Mouse (Mus musculus) forelimb bud, embryonic 11.5 days (tissue): ENCODE results near the gene Selenop.
A peak's percentile ranks its signal among the peaks of the same experiment; 100 is the strongest.
"Not testable (repeated sequence)": the region's sequence is repeated elsewhere in the genome, so short reads cannot be mapped to it uniquely, and the experiment has no call there.

ENCODE experiments used
- DNase-seq: peaks from one replicate; pipeline ENCODE4 v3.0.0-alpha.2; 2012; ENCODE audit warnings: low read depth, low spot score

Gene Selenop

DNA sequence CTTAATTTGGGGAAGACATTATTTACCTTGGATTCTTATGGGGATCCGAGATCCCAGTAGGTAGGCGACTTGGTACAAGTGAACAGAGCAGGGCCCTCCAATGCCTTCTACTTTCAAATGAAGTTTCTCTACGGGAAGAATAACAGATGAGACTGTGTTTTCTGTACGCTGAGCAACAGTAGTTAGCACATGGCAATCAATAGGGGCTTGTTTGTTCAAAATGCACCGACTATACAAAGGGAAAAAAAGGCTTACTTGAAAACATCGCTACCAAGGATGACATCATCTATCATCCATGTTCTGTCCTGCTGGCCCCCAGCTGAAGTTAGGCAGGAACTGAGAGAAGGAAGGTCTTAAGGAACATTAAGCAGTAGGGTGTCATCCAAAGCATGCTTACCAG lies at the start of gene Selenop:
Gene Selenop (plus strand): TSS at position 301 of the 400 bp plus-strand sequence.
- no peak for DNase-seq

DNA sequence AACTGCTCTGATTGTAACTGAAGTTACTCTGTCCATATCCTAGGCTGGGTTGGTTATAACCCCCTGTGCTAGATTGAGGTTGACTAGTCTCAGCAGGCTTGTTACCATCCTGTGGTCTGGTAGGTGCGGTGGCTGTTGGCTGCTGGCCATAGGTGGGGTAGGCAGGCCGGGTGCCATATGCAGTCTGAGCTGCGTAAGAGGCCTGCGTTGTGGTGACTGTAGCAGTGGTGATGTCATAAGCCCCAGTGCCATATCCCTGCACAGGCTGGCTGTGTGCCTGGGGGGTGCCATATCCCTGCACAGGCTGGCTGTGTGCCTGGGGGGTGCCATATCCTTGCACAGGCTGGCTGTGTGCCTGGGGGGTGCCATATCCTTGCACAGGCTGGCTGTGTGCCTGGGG lies 49.7 kb upstream of the Selenop start:
- DNase-seq = not testable (repeated sequence)

DNA sequence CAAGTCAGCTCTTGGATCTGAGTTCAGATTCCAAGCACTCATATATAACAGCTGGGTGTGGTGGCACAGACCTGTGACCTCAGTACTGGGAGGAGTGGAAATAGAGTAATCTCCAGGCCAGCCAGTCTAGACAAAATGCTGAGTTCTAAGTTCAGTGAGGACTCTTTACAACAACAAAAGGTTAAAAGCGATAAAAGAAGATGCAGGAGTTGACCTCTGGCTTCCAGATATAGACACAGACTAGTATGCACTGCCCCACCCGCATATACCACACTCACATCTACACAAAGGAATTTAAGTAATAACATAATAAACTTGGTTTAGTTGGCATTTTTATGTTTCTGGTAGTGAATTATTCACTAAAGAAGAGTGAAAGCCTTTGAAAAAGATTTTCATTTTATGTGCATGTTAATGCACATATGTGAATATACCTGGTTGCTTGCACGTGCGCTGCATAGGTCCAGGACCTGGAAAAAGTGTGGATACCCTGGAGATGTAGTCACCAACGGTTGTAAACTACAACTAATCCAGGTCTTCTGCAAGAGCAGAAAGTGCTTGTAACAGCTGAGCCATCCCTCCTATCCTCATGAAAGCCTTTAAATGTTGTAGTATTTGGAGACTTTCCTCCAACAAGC lies 45.4 kb upstream of the Selenop start:
- no peak for DNase-seq

DNA sequence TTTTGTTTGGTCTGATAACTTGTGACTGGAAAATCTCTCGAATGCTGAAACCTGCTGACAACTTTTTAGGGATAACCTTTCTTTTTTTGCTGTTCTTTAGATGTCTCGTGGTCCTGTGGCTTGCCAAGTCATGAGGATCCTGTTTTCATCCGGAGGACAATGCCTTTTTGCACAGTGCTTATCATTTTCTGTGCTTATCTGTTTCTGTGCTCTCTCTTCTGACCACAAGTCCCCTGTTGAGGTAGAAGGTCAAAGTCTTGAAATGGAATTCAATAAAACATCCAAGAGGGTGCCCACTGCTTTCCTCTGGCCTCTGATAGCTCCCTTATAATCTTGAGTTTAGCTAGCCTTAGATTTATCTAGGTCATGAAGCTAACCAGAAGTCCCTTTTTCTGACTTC lies 41.8 kb upstream of the Selenop start:
- no peak for DNase-seq

DNA sequence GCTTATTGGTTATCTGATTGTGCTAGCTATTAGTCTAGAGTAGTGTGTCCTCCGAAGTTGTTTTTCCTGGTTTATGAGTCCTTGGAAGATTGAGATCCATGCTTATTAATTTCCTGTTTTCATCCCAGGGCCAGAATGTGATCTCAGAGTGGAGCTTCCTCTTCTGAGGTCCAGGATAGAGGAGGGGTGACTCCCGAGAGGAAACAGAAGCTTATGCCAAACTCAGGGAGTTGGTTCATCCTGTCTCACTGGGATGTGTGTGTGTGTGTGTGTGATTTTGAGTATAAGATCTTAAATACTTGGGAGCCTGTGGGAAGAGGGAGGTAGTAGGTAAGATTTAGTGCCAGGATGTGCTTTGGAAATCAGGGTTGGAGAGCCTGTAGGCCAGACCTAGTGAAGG lies 40.2 kb upstream of the Selenop start:
- no peak for DNase-seq

DNA sequence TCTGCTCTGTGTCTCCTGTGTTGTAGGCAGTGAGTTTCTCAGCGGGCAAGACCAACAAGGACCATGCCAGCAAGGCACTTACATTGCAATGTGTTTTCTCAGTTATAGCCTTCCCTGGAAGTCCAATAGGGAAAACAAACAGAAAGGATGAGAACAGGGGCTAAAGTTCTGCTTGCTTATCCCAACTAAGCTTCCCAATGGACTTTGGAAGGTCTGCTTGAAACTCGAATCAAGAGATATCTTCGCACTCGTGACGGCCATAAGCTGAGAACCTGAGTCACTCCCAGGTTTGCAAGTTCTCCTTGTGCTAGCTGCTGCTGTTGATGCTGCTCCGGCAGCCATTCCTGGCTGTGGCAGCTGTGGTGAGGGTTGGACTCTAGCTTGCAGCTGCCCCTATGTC lies 39.4 kb upstream of the Selenop start:
- no peak for DNase-seq

DNA sequence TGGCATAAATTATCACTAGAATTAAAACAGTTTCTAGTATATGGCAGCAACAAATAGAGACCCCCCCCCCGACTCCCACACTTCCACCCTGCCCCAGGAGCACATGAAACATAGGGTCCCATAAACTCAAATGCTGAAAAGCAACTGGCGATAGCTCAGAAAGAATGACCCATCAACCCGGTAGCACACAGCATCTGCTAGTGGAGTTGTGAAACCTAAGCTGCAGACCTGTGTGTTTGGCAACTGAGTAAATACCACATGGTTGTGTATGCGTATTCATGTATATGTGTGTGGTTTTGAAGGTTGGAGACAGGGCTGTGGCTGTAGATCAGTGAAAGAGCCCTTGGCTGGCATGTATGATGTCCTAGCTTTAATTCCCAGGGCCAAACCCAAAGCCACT lies 37.3 kb upstream of the Selenop start:
- no peak for DNase-seq

DNA sequence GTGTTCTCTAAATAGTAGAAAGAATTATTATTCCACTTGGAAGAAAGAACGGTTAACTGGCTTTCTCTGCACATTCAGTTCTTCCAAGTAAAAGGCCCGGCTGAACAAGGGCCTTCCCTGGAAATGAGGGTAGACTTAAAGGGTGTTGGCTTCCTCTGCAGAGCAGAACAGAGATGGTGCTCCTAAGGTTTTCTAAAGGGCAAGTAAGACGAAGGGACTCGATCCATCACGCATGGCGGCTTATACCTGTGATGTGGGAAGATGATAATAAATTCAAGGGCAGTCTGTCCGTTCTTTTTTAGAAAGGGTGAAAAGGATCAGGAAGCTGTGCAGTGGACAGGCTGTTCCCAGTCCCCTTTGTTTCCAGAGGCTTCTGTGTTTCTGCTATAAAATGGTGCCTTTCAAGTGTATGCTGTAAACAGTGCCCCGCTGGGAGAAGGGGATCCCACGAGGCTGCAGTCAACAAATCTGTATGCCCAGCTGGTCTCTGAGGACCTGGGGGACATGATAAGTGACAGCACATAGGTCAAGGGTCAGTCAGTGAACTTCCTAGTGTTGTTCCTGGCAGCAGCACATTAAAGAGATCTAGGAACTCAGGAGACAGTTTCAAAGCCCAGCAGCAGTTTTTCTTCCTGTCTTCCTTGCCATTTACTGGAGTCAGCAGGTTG lies 36.0 kb upstream of the Selenop start:
- peak; percentile 17 for DNase-seq

DNA sequence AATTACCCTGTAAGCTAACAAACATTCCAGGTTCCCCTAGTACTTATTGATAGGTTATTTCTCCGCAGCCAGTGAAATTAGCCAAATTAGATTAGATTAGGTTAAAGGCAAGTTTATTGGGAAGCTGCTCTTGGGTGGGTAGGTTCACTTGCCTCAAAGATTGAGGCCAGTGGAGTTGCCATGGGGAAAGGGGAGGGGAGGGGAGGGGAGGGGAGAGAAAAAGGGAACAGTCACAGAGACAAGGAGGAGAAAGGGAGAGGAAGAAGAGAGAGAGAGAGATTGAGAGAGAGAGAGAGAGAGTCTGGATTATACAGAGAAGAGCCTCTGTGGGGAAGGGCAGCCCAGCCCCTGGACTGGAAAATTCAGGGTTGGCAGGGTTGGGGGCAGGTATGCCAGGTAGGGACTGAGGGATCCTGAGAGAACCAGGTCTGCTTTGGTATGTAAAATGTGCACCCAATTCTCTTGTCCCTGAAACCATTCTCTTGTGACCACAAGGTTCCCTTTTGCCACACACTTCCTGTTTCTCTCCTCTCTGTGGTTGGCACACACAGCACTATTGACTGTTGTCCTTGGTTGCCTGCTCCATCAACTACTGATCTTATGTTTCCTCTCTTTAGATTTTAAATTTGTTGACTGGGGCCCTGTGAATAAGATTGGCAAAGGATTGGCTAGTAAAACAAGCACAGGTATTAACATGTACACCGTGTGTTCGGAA lies 34.4 kb upstream of the Selenop start:
- no peak for DNase-seq

DNA sequence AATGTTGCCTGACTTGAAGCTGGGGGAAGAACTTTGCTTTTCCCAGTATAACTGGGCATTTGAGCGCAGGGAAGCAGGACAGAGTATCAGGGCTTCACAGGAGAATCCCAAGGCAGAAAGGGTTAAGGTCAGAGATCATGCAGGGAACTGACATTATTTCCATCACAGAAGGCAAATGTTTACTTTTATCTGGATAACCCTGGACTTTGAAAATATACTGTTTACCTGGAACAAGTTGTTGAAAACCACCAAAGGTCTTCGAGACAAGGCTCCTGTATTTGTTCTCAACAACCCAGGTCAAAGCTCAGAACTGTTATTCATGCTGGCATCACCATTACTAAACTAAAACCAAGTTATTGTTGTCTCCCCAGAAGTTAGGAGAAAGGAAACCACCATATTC lies 32.0 kb upstream of the Selenop start:
- no peak for DNase-seq

DNA sequence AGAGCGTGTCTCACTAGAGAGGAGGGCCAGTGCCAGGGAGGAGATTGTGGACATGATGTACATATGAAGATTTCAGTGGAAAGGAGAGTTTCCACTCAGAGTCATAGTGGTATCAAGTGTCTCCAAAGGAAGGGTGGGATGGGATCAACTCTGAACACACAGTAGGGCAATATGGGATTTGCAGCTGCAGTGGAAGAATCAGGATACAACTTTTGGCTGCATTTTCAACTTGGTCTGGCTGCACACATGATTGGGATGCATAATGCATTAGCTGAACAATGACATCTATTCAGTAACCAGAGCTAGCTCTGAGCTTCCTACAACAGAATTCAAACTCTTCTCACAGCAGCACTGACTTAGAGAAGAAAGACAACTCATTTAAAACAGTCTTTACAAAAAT lies 30.4 kb upstream of the Selenop start:
- no peak for DNase-seq

DNA sequence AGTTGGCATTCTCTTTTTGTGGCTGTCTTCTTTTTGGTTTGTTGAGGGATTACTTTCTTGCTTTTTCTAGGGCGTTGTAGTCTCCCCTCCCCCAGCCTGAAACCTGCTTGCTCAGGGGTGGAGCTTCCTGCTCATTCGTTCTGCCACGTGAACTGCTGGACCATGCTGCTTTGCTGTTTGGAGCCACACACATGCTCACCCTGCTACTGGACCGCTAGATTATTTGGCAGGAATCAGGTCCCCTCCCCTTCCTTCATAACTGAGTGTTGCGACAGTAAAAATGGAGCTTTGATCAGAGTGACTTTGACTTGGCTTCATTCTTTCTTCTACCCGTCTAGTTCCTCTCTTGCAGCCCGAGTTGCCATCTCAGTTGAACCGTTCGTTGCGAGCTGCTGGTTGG lies 23.3 kb upstream of the Selenop start:
- DNase-seq = not testable (repeated sequence)

DNA sequence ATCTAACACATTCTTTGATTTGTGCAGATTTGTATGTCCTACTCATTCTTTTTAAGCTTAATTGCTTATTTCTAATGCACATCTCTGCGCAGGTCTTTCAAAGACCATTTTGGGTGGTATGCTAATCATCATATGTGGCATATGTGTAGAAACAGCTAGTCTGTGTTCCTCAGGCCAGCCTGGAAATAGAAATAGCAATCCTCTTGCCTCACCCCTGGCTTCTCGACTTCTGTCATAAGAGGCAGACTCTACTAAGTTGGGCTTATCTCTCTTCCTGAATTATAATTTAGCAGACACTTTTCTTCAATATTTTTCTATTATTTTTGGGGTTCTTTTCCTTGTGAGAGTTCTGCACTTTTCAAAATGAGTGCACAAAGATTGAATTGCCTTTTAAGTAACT lies 17.7 kb upstream of the Selenop start:
- DNase-seq = no peak

DNA sequence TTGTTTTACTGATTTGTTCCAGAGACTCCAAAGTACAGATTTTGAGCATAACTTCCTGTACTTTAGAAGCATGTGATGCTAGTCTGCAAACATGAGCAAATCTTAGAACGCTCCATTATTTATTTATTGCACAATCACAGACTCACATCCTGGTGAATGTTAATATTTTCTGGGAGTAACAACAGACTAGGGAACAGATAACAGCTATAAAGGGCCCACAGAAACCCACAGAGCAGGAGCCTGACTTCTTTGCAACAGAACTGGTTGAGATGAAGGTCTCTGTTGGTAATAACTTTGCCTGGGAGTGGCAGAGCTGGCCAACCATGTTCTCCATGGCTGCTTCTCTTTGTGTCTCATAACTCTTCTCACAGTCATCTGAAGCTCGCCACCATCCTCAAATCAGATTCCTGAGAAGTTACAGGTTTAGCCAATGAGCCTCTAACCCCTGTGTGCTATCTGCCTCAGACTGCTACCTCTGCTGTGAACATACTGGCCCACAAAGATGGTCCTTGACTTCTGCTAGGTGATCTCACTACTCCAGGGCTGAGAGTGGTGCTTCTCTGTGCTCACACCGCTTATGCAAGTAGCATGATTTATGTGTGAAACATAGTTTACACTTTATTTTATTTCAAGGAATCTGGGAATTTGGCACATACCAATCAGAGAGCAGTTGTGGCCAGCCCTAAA lies 17.2 kb upstream of the Selenop start:
- no peak for DNase-seq

DNA sequence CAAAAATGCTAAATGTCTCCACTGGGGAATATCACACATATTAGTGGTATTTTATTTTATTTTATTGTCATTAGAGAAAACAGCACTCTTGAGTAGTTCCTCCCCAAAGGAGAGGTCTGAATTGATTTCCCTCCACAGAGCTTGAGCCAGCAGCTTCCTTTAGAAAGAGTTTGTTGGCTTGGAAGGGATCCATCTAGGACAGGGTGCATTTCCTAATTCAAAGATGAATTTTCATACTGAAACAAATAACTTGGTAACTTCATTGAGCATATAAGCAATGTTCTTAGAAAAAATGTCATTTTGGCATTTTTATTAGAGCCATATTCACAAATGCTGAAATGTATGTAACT lies 16.7 kb upstream of the Selenop start:
- no peak for DNase-seq

DNA sequence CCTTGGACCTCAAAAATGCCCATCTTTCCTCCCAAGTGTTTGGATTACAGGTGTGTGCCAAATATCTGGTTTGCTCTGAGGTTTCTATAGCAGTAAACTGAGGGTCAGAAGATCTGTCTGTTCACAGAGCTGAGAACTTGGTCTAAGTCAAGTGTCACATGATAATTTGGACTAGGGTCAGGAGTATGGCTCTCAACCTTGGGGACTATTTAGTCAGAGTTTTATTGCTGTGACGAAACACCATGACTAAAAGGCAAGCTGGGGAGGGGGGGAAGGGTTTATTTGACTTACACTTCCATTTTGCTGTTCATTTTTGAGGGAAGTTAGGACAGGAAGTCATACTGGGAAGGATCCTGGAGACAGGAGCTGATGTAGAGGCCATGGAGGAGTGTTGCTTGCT lies 9.3 kb upstream of the Selenop start:
- no peak for DNase-seq

DNA sequence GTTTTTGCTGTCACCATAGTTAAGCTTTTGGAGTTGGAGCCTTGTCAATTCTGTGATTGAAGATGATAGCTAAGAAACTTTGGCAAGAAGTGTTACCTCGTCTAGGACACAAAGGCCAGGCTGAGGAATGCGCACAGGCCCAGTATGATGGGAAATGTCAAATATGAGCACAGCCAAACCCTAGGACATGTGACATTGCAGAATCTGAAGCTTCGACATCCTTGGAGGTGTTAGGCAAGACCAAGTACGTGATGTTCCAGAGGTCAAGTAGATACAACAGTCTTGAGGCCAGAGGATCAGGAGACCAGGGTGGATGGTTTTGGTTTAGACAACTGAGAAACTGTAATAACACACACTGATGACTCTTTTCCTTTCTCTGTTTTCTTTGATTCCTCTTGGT lies 8.0 kb upstream of the Selenop start:
- no peak for DNase-seq

DNA sequence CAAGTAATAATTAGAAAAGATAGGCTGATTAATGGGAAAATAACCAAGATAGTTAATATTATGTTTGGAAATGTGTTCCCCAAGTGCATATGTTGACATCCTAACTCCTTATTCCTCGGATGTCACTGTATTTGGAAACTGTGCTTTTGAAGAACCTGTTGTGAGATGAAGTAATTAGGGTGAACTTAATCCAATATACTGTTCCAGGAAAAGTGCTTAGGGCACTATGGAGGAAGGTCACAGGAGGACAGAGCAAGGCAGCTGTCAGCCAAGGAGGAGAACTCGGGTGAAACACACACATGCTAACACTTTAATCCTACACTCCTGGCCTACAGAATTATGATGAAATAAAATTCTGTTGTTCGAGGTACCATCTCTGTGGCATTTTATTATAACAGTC lies 5.5 kb upstream of the Selenop start:
- no peak for DNase-seq

DNA sequence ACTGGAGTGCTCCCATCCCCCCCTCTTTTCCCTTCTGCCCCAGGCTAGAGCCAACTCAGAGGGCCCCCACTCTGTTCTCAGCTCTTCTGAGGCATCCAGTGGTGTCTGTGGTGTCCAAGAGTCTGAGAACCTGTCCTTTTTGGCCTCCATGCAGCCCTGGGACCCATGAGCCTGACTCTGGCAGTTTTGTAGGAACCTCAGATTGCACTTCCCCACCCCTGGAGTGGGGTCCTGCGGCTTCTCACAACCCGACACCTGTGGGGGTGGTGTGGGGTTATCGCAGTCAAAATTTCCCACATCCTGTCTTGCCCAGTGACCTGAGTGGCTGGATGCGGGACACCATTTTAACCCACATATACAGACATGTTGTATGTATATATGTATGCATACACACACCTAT lies 4.1 kb upstream of the Selenop start:
- no peak for DNase-seq

DNA sequence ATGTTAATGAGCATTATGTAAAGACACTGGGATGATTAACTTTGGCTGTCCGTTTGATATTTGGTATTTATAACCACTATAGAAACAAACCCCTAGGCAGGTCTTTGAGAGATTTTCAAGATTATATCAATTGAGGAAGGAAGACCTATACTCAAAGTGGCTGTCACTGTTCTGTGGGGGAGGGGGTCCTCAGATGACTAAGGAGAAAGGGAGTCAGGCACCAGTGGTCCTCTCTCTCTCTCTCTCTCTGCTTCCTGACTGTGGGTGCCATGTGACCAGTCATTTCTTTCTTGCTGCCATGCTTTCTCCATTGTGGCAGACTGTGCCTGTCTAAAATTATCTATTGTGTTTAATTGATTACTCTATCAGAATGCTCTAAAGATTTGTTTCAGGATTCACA lies 3.5 kb upstream of the Selenop start:
- no peak for DNase-seq

DNA sequence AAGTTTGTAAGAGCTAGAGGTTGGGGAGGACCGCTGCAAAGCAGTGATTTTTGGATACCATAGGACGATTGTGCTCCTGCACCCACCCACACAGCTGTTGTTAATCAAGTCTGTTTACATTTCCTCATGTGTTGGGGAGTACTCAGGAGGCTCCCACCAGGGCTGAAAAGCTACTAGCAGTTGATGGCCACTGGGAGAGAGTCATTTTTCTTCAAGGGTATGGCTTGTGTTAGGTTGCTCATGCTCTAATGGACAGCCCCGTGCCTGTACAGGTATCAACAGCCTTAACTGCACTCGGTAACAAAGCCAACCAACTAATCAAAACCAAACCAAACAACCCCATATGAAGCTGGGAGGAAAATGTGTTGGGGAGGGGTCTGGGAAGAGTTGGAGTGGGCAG lies 1.1 kb downstream of the Selenop start:
- DNase-seq = peak; percentile 47

DNA sequence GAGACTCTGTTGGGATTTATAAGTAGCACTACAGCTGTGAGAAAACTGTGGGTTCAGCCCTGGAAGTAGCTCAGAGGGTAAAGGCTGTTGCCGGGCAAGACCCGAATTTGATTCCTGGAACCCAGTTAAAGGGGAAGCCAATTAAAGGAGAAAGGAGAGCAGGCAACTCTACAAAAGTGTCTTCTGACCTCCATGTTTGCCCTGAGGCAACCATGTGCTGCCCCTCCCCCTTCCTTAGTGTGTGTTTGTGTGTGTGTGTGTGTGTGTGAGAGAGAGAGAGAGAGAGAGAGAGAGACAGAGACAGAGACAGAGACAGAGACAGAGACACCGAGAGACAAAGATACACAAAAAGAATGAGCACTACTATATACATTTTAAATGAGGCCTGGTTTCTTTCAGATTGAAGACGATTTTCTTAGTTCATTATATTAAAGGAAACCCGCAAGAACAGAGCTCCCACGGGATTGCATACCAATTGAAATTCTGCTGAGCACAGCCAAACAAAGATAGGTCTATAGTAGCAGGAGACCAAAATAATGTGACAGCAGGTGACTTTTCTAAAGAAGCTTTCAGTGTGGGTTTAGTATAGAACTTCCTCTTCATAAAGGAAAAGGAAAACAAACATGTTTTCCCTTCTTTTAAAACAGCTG lies 1.8 kb downstream of the Selenop start:
- peak; percentile 64 for DNase-seq
